ENCODE assay signal across 30 mouse cellular contexts in genomic region chr8:36311734-36312133, GRCm38 (mm10).
"Had no signal": no experiment of that assay in that cellular context is flagged by ENCODE, and none has a peak within 500 bp of the region (broad histone marks: within the 10 kb centered on the region; RNA-seq: fewer than 3 reads in every experiment).

No protein-coding gene starts in this region.

- H3K4me1 ChIP-seq: limb, embryonic 10.5 days; limb, embryonic 12.5 days; liver, embryonic 12.5 days; liver, embryonic 13.5 days; liver, embryonic 15.5 days; lung, embryonic 15.5 days; megakaryocyte, embryonic 14.5 days; midbrain, embryonic 10.5 days; midbrain, embryonic 12.5 days; midbrain, embryonic 13.5 days; midbrain, embryonic 15.5 days; neural tube, embryonic 12.5 days had no signal

- ATAC-seq: liver, embryonic 12.5 days; liver, postnatal 0 days; lung, postnatal 0 days; midbrain, embryonic 13.5 days; midbrain, embryonic 15.5 days; midbrain, embryonic 16.5 days had no signal

- H3K27ac ChIP-seq: limb, embryonic 10.5 days; limb, embryonic 12.5 days; limb, embryonic 13.5 days; limb, embryonic 15.5 days; liver, embryonic 12.5 days; liver, embryonic 13.5 days; liver, embryonic 14.5 days; liver, embryonic 15.5 days; lung, embryonic 15.5 days; macrophage; midbrain, embryonic 10.5 days; midbrain, embryonic 12.5 days; midbrain, embryonic 13.5 days; midbrain, embryonic 15.5 days; neural tube, embryonic 12.5 days had no signal

- H3K9me3 ChIP-seq: limb, embryonic 10.5 days; limb, embryonic 13.5 days; limb, embryonic 15.5 days; liver, embryonic 12.5 days; liver, embryonic 13.5 days; liver, embryonic 15.5 days; lung, embryonic 15.5 days; midbrain, embryonic 10.5 days; midbrain, embryonic 12.5 days; midbrain, embryonic 13.5 days; midbrain, embryonic 15.5 days; neural tube, embryonic 12.5 days had no signal

- H3K4me3 ChIP-seq: limb, embryonic 10.5 days; limb, embryonic 12.5 days; limb, embryonic 13.5 days; limb, embryonic 15.5 days; liver, embryonic 12.5 days; liver, embryonic 13.5 days; liver, embryonic 15.5 days; lung, embryonic 15.5 days; megakaryocyte, embryonic 14.5 days; midbrain, embryonic 10.5 days; midbrain, embryonic 12.5 days; midbrain, embryonic 13.5 days; midbrain, embryonic 15.5 days; myocyte; neural tube, embryonic 12.5 days had no signal

- H3K9ac ChIP-seq: limb, embryonic 12.5 days; limb, embryonic 13.5 days; limb, embryonic 15.5 days; liver, embryonic 12.5 days; liver, embryonic 13.5 days; liver, embryonic 14.5 days; liver, embryonic 15.5 days; liver, postnatal 0 days; lung, embryonic 14.5 days; lung, embryonic 15.5 days; midbrain, embryonic 12.5 days; midbrain, embryonic 13.5 days; midbrain, embryonic 15.5 days; neural tube, embryonic 12.5 days had no signal

- H3K27me3 ChIP-seq: limb, embryonic 12.5 days; limb, embryonic 13.5 days; limb, embryonic 15.5 days; liver, embryonic 12.5 days; liver, embryonic 13.5 days; liver, embryonic 15.5 days; lung, embryonic 15.5 days; midbrain, embryonic 12.5 days; midbrain, embryonic 13.5 days; midbrain, embryonic 15.5 days; neural tube, embryonic 12.5 days had no signal

- DNase-seq: left cerebral cortex, postnatal 4 days; liver; liver, embryonic 13.5 days; liver, postnatal 0 days; lung, adult 18-20 months; lung, adult 2 months; lung, embryonic 14.5 days; lung, postnatal 10 days; lung, postnatal 14 days; lung, postnatal 36 days; lung, postnatal 4 days; midbrain, embryonic 14.5 days had no signal

- H3K36me3 ChIP-seq: limb, embryonic 10.5 days; limb, embryonic 12.5 days; limb, embryonic 13.5 days; limb, embryonic 15.5 days; liver, embryonic 12.5 days; liver, embryonic 13.5 days; liver, embryonic 15.5 days; lung, embryonic 15.5 days; midbrain, embryonic 10.5 days; midbrain, embryonic 12.5 days; midbrain, embryonic 13.5 days; midbrain, embryonic 15.5 days; neural tube, embryonic 12.5 days had no signal
